Mouse (Mus musculus) stomach, embryonic 15.5 days (tissue): ENCODE results near the gene Zfhx3. TPM values are rescaled to one million over a fixed set of nuclear protein-coding genes. Genes with fewer than 3 reads are reported as not detected.

Experiments used
- ATAC-seq: fragments of 200-750 bp; cut with Nextera tagmentation; 2 replicates; pipeline ENCODE4 v1.8.0; 2017; ENCODE audit warnings: low read depth, moderate number of reproducible peaks, moderate TSS enrichment; ENCODE audit not compliant: insufficient read depth, low FRiP score
- H3K27ac ChIP-seq: fragments of 300-500 bp; sonication (generic); 2 replicates; pipeline ENCODE4 v1.5.1; 2015; ENCODE audit warnings: mild to moderate bottlenecking, inconsistent platforms
- H3K27me3 ChIP-seq: fragments of 300-500 bp; sonication (generic); replicated peaks from 2 replicates; pipeline ENCODE4 v1.6.1; 2015; ENCODE audit warnings: inconsistent platforms
- H3K36me3 ChIP-seq: fragments of 300-500 bp; sonication (generic); 2 replicates; pipeline ENCODE4 v1.6.1; 2015; ENCODE audit warnings: inconsistent platforms
- H3K4me1 ChIP-seq: fragments of 300-500 bp; sonication (generic); 2 replicates; pipeline ENCODE4 v1.6.1; 2015; ENCODE audit warnings: inconsistent platforms
- H3K4me2 ChIP-seq: fragments of 300-500 bp; sonication (generic); 2 replicates; pipeline ENCODE4 v1.6.1; 2015; ENCODE audit warnings: mild to moderate bottlenecking, inconsistent platforms
- H3K4me3 ChIP-seq: fragments of 300-500 bp; sonication (generic); replicated peaks from 2 replicates; pipeline ENCODE4 v1.5.1; 2015; ENCODE audit warnings: inconsistent platforms
- H3K9ac ChIP-seq: fragments of 300-500 bp; sonication (generic); 2 replicates; pipeline ENCODE4 v1.6.1; 2015; ENCODE audit warnings: inconsistent platforms
- H3K9me3 ChIP-seq: fragments of 300-500 bp; sonication (generic); 2 replicates; pipeline ENCODE4 v1.6.1; 2016; ENCODE audit warnings: inconsistent platforms
- WGBS: fragments of 180-500 bp; shearing (Covaris S2); methylation state at CpG from one replicate; pipeline ENCODE4 v1.1.7; 2015; 5-methylcytosine and 5-hydroxymethylcytosine counted together
- polyA plus RNA-seq: library from polyadenylated mRNA; unstranded; fragments of >200 nt; fragmentation: Nextera tagmentation; extraction: Ambion mirVana; gene quantifications from 2 replicates; pipeline ENCODE4 v1.2.1, GENCODE M21; 2015

The Zfhx3 gene
- polyA plus RNA-seq, 1 experiment from 2014 or later = 12.9 TPM

- H3K36me3 ChIP-seq = no peaks in the 10 kb centered on the region
- WGBS = 39% methylated on average over 7 of the region's 7 CpGs
- H3K4me3 ChIP-seq = no peak overlapping the region
- no peak overlapping the region for H3K9ac ChIP-seq
- ATAC-seq = no peak
- no peaks in the 10 kb centered on the region for H3K9me3 ChIP-seq
- no peaks in the 10 kb centered on the region for H3K4me1 ChIP-seq
- no peaks in the 10 kb centered on the region for H3K27me3 ChIP-seq
- no peak overlapping the region for H3K27ac ChIP-seq
- no peak overlapping the region; the same call in 1 of the 2 replicates for H3K4me2 ChIP-seq
Measured at GRCm38 (mm10) chr8:108373046-108373445, 430.6 kb downstream of the Zfhx3 start.

DNA sequence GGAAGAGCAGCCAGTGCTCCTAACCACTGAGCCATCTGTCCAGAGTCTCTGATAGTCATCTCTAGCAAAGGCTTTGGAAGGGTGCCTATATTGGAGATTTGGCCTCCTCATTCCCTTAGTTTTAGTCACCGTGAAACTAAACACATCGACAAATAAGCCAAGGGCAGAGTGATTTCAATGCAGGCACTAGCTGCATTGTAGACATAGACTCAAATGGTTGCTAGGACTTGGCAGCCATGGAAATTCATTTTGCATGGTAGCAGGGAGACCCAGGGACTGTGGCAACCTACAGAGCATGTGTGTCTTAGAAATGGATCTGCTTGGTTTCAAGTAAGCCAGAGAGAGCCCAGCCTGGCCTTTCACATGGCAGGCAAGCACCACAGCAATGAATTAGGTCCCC, 435.6 kb downstream of the Zfhx3 start:
- H3K27me3 ChIP-seq = no peaks in the 10 kb centered on the region
- no peaks in the 10 kb centered on the region for H3K36me3 ChIP-seq
- no peak overlapping the region for H3K27ac ChIP-seq
- WGBS = 90% methylated on average over 2 of the region's 2 CpGs
- H3K4me3 ChIP-seq = no peak overlapping the region
- H3K4me1 ChIP-seq = no peaks in the 10 kb centered on the region
- no peaks in the 10 kb centered on the region for H3K9me3 ChIP-seq
- no peak for ATAC-seq
- no peak overlapping the region for H3K9ac ChIP-seq
- H3K4me2 ChIP-seq = no peak overlapping the region

GRCm38 (mm10) chr8:108383121-108383520, 440.7 kb downstream of the Zfhx3 start:
- Histone ChIP-seq H3K4me2 (no peak overlapping the region), H3K4me1 (0 out of 2 replicates have a peak, but pooled peaks cover 3% of the 10 kb centered on the region), H3K9ac (no peak overlapping the region), H3K36me3 (no peaks in the 10 kb centered on the region), H3K27me3 (no peaks in the 10 kb centered on the region), H3K9me3 (no peaks in the 10 kb centered on the region), H3K4me3 (no peak overlapping the region), H3K27ac (no peak overlapping the region)
- 37% methylated on average over 4 of the region's 4 CpGs for WGBS
- ATAC-seq = no peak

- WGBS = 39% methylated on average over 22 of the region's 22 CpGs
- Histone ChIP-seq H3K4me1 (0 out of 2 replicates have a peak, but pooled peaks cover 3% of the 10 kb centered on the region), H3K36me3 (no peaks in the 10 kb centered on the region), H3K9ac (no peak overlapping the region), H3K9me3 (no peaks in the 10 kb centered on the region), H3K4me2 (peak overlapping the region; percentile 34), H3K4me3 (no peak overlapping the region; the same call in 1 of the 2 replicates), H3K27me3 (no peaks in the 10 kb centered on the region), H3K27ac (no peak overlapping the region)
- no peak for ATAC-seq
Measured at GRCm38 (mm10) chr8:108387160-108387912, 444.9 kb downstream of the Zfhx3 start.

- Histone ChIP-seq H3K4me3 (no peak overlapping the region), H3K27ac (no peak overlapping the region), H3K4me2 (no peak overlapping the region), H3K9ac (no peak overlapping the region), H3K36me3 (no peaks in the 10 kb centered on the region), H3K4me1 (0 out of 2 replicates have a peak, but pooled peaks cover 3% of the 10 kb centered on the region), H3K9me3 (no peaks in the 10 kb centered on the region), H3K27me3 (no peaks in the 10 kb centered on the region)
- no peak for ATAC-seq
- 74% methylated on average over 8 of the region's 8 CpGs for WGBS
Measured at GRCm38 (mm10) chr8:108387913-108388274, 445.4 kb downstream of the Zfhx3 start.

DNA sequence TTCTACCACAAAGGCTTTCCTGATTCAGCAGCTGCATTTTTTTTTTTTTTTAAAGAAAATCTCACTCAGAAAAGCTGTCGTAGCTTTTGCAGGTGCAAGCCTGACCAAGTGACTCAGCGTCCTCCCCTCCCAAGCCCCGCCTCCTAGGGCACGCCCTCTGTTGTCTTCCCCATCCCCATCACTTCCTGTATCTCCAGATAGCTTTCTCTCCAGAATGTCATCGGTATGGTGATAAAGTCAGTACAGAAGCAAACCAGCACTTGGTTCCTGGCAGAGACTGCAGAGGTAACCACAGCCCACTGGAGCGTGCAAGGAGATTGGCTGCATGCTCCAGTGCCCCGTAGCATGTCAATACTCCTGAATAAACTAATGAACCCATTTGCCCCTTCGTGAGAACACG, 450.5 kb downstream of the Zfhx3 start:
- no peak overlapping the region for H3K4me2 ChIP-seq
- H3K27me3 ChIP-seq = no peaks in the 10 kb centered on the region
- no peaks in the 10 kb centered on the region for H3K36me3 ChIP-seq
- H3K4me3 ChIP-seq = no peak overlapping the region
- peak; percentile 58 for ATAC-seq
- WGBS = 64% methylated on average over 9 of the region's 9 CpGs
- no peaks in the 10 kb centered on the region for H3K9me3 ChIP-seq
- no peaks in the 10 kb centered on the region for H3K4me1 ChIP-seq
- no peak overlapping the region for H3K9ac ChIP-seq
- no peak overlapping the region for H3K27ac ChIP-seq

GRCm38 (mm10) chr8:108402149-108402548, 459.7 kb downstream of the Zfhx3 start:
- no peak overlapping the region for H3K4me2 ChIP-seq
- H3K4me1 ChIP-seq = no peaks in the 10 kb centered on the region
- H3K9ac ChIP-seq = no peak overlapping the region
- H3K27me3 ChIP-seq = no peaks in the 10 kb centered on the region
- H3K27ac ChIP-seq = no peak overlapping the region
- ATAC-seq = no peak
- H3K9me3 ChIP-seq = no peaks in the 10 kb centered on the region
- 78% methylated on average over 9 of the region's 9 CpGs for WGBS
- no peak overlapping the region for H3K4me3 ChIP-seq
- no peaks in the 10 kb centered on the region for H3K36me3 ChIP-seq

- Histone ChIP-seq H3K27me3 (no peaks in the 10 kb centered on the region), H3K4me2 (no peak overlapping the region), H3K27ac (no peak overlapping the region), H3K4me3 (no peak overlapping the region), H3K9me3 (no peaks in the 10 kb centered on the region), H3K4me1 (no peaks in the 10 kb centered on the region), H3K36me3 (no peaks in the 10 kb centered on the region), H3K9ac (no peak overlapping the region)
- ATAC-seq = no peak
- WGBS = 52% methylated on average over 25 of the region's 25 CpGs
Measured at GRCm38 (mm10) chr8:108406716-108407494, 464.5 kb downstream of the Zfhx3 start.

DNA sequence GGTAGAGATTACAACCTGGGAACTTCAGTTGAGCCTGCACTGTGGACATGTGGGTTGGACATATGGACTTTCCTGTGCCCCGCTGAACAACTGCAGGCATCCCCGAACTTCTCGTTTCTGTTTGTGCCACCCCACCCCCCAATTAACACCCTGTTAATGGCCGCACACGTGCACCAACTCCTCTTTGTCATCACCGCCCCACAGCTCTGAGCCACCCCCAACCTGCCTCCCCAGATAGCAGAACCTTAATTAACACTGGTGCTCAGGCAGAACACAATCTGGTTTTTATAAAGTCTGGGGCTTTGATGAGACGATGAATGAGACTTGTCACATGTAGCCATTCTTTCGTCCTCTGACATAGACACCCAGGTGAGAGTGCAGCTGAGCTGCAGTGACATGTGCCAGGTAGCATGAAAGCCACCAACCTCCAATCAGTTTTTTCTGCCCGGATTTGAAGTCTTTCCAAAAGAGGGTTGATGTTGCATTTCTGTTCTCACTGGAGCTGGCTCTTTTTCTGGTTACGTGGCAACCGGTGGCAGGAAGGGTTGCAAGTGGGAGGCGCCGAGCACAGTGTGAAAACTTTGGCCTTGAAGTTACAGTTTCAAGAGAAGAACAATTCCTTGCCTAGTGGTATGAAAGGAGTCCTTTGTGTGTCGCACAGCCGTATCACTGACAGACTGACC, 476.9 kb downstream of the Zfhx3 start:
- Histone ChIP-seq H3K4me2 (no peak overlapping the region), H3K4me3 (no peak overlapping the region), H3K27me3 (no peaks in the 10 kb centered on the region), H3K9ac (no peak overlapping the region), H3K27ac (no peak overlapping the region), H3K9me3 (no peaks in the 10 kb centered on the region), H3K36me3 (no peaks in the 10 kb centered on the region), H3K4me1 (0 out of 2 replicates have a peak, but pooled peaks cover 3% of the 10 kb centered on the region)
- no peak for ATAC-seq
- 73% methylated on average over 15 of the region's 15 CpGs for WGBS

- H3K9ac ChIP-seq = no peak overlapping the region
- no peaks in the 10 kb centered on the region for H3K27me3 ChIP-seq
- H3K9me3 ChIP-seq = no peaks in the 10 kb centered on the region
- H3K36me3 ChIP-seq = no peaks in the 10 kb centered on the region
- no peak overlapping the region for H3K4me2 ChIP-seq
- no peak overlapping the region for H3K27ac ChIP-seq
- 0 out of 2 replicates have a peak, but pooled peaks cover 8% of the 10 kb centered on the region for H3K4me1 ChIP-seq
- WGBS = 59% methylated on average over 3 of the region's 3 CpGs
- no peak for ATAC-seq
- no peak overlapping the region for H3K4me3 ChIP-seq
Measured at GRCm38 (mm10) chr8:108422521-108422920, 480.1 kb downstream of the Zfhx3 start.

- Histone ChIP-seq H3K27me3 (no peaks in the 10 kb centered on the region), H3K9ac (no peak overlapping the region), H3K9me3 (no peaks in the 10 kb centered on the region), H3K4me1 (0 out of 2 replicates have a peak, but pooled peaks cover 8% of the 10 kb centered on the region), H3K4me3 (no peak overlapping the region), H3K36me3 (no peaks in the 10 kb centered on the region), H3K27ac (no peak overlapping the region), H3K4me2 (no peak overlapping the region)
- WGBS = 43% methylated on average over 8 of the region's 8 CpGs
- ATAC-seq = no peak
Measured at GRCm38 (mm10) chr8:108424337-108424736, 481.9 kb downstream of the Zfhx3 start.

GRCm38 (mm10) chr8:108433321-108433720, 490.9 kb downstream of the Zfhx3 start:
- no peak overlapping the region for H3K4me3 ChIP-seq
- WGBS = 29% methylated on average over 5 of the region's 5 CpGs
- H3K9me3 ChIP-seq = no peaks in the 10 kb centered on the region
- H3K4me2 ChIP-seq = no peak overlapping the region
- no peak for ATAC-seq
- no peaks in the 10 kb centered on the region; the same call in 1 of the 2 replicates for H3K4me1 ChIP-seq
- no peaks in the 10 kb centered on the region for H3K27me3 ChIP-seq
- H3K27ac ChIP-seq = no peak overlapping the region
- H3K9ac ChIP-seq = no peak overlapping the region
- no peaks in the 10 kb centered on the region for H3K36me3 ChIP-seq
